In genomic region chr2:18045143-18045780, GRCm38 (mm10) we compare ENCODE assay signal across 8 mouse cellular contexts. TPM values are rescaled to one million over a fixed set of nuclear protein-coding genes. Genes with fewer than 3 reads are reported as not detected.
DNase-seq lines count a peak whose midpoint lies in the region; ATAC-seq and TF ChIP-seq lines count a peak whose summit lies in the region.

No protein-coding gene starts in this region.

- ATAC-seq in heart, embryonic 12.5 days (ENCODE audit: insufficient number of reproducible peaks, low FRiP score), result no peak
- no peak for ATAC-seq in forebrain, postnatal 0 days
- ATAC-seq in liver, embryonic 14.5 days (ENCODE audit: insufficient read depth), result no peak
- ATAC-seq in erythroblast, adult 5-6 weeks (replicated peaks; ENCODE audit: low FRiP score, poor library complexity, severe bottlenecking), result no peak

- H3K27ac ChIP-seq in heart, embryonic 12.5 days (ENCODE audit: poor library complexity, severe bottlenecking), result peak overlapping the region; percentile 99
- H3K27ac ChIP-seq in forebrain, postnatal 0 days (ENCODE audit: low read depth, low read length), result no peak overlapping the region
- H3K27ac ChIP-seq in liver, embryonic 14.5 days, result no peak overlapping the region

- peak overlapping the region; percentile 100 for H3K9ac ChIP-seq in heart, embryonic 12.5 days
- peak overlapping the region; percentile 97 for H3K9ac ChIP-seq in forebrain, postnatal 0 days
- no peak overlapping the region for H3K9ac ChIP-seq in liver, embryonic 14.5 days (replicated peaks)

- intact Hi-C loops in heart, postnatal 36 days (cut with DNase I), result loop anchor here (5.0 kb wide), 2 partner anchors 632 to 722 kb away; partner anchors contain the start of gene Bmi1

- 15% methylated on average over 7 of the region's 7 CpGs for WGBS in heart, embryonic 12.5 days
- WGBS in forebrain, postnatal 0 days, result 4% methylated on average over 7 of the region's 7 CpGs
- 37% methylated on average over 7 of the region's 7 CpGs for WGBS in liver, embryonic 14.5 days (ENCODE audit: insufficient replicate concordance)

- no peaks in the 10 kb centered on the region for H3K36me3 ChIP-seq in heart, embryonic 12.5 days
- H3K36me3 ChIP-seq in forebrain, postnatal 0 days (ENCODE audit: insufficient read depth), result no peaks in the 10 kb centered on the region
- H3K36me3 ChIP-seq in liver, embryonic 14.5 days (replicated peaks; ENCODE audit: control insufficient read depth, insufficient read depth, low read depth), result no peaks in the 10 kb centered on the region

- peaks cover 37% of the 10 kb centered on the region for H3K4me1 ChIP-seq in heart, embryonic 12.5 days (replicated peaks)
- H3K4me1 ChIP-seq in forebrain, postnatal 0 days (ENCODE audit: insufficient read depth), result peaks cover 26% of the 10 kb centered on the region
- H3K4me1 ChIP-seq in liver, embryonic 14.5 days (replicated peaks; ENCODE audit: control insufficient read depth in 2 of 2, insufficient read depth in 2 of 2, low read length in 1 of 2), result peaks cover 0 to 11% of the 10 kb centered on the region in 2 experiments; a peak in 3 of 4 replicates

- no peak for DNase-seq in heart, postnatal 36 days
- DNase-seq in Muller cell, postnatal 12 days (ENCODE audit: inconsistent ontology term), result peak; percentile 65
- no peak for DNase-seq in forebrain, postnatal 0 days
- no peak for DNase-seq in liver, embryonic 14.5 days (ENCODE audit: low read depth in 3 of 3, low spot score in 3 of 3)
- DNase-seq in spleen, postnatal 36 days (ENCODE audit: low spot score in 2 of 2), result no peak
- no peak for DNase-seq in gastrocnemius, adult 18-20 months (ENCODE audit: low spot score)

- no peak for TF ChIP-seq CTCF in forebrain, postnatal 0 days (IDR thresholded peaks at IDR 0.05; ENCODE audit: low read depth)
- no peak for TF ChIP-seq CTCF in liver, embryonic 14.5 days (IDR thresholded peaks at IDR 0.05; ENCODE audit: low read depth)

- H3K4me3 ChIP-seq in heart, embryonic 12.5 days, result peak overlapping the region; percentile 94
- H3K4me3 ChIP-seq in forebrain, postnatal 0 days (ENCODE audit: low read depth, low read length), result peak overlapping the region; percentile 77
- no peak overlapping the region; a peak in 1 of 4 replicates for H3K4me3 ChIP-seq in liver, embryonic 14.5 days (ENCODE audit: insufficient read depth in 1 of 2, low read depth in 2 of 2, low read length in 2 of 2)

- peak overlapping the region; percentile 81 for H3K4me2 ChIP-seq in heart, embryonic 12.5 days
- H3K4me2 ChIP-seq in forebrain, postnatal 0 days (ENCODE audit: low read depth), result peak overlapping the region; percentile 83
- peak overlapping the region; percentile 70 for H3K4me2 ChIP-seq in liver, embryonic 14.5 days (ENCODE audit: low read depth)

- no peak for TF ChIP-seq EP300 in liver, embryonic 14.5 days (IDR thresholded peaks at IDR 0.05; ENCODE audit: low read depth)

- H3K9me3 ChIP-seq in heart, embryonic 12.5 days (replicated peaks), result no peaks in the 10 kb centered on the region
- no peaks in the 10 kb centered on the region for H3K9me3 ChIP-seq in forebrain, postnatal 0 days (ENCODE audit: low read length)
- H3K9me3 ChIP-seq in liver, embryonic 14.5 days (ENCODE audit: control insufficient read depth, low read length), result no peaks in the 10 kb centered on the region

- no peaks in the 10 kb centered on the region for H3K27me3 ChIP-seq in heart, embryonic 12.5 days (replicated peaks)
- H3K27me3 ChIP-seq in forebrain, postnatal 0 days (ENCODE audit: insufficient read depth, low read length), result no peaks in the 10 kb centered on the region
- peaks cover 70% of the 10 kb centered on the region for H3K27me3 ChIP-seq in liver, embryonic 14.5 days (ENCODE audit: control insufficient read depth, insufficient read depth, low read length)

RNA-seq across cellular contexts. Expression of gene Skida1, which starts 3.6 kb away (rescaled TPM):
- 7.7 and 8.8 TPM in 2 replicates for polyA plus RNA-seq in heart, embryonic 12.5 days (2016; fragmentation: Nextera tagmentation; extraction: Ambion mirVana)
- 1 to 10 TPM; 2.8 to 5.1 TPM for total RNA-seq in heart, postnatal 36 days (2021)
- 11.4 and 12.6 TPM in 2 replicates for total RNA-seq in forebrain, postnatal 0 days (2014; rRNA removed)
- 4.3 and 4.9 TPM in 2 replicates for polyA plus RNA-seq in forebrain, postnatal 0 days (2015; fragmentation: Nextera tagmentation; extraction: Ambion mirVana)
- polyA plus RNA-seq in liver, embryonic 14.5 days (2012; rRNA removed), result 0.48 and 0.60 TPM in 2 replicates
- polyA plus RNA-seq in liver, embryonic 14.5 days (2014; fragmentation: Nextera tagmentation; extraction: Ambion mirVana), result 0.27 and 0.43 TPM in 2 replicates
- not detected in 2 replicates for total RNA-seq in erythroblast, adult 5-6 weeks (2015; ENCODE audit: low replicate concordance)
- total RNA-seq in erythroblast, adult 5-6 weeks (2017; ENCODE audit: low replicate concordance), result 0.42 and 0.51 TPM in 2 replicates
- total RNA-seq in gastrocnemius, adult 18-20 months (2021), result under 1 TPM; 0.07 to 0.12 TPM

RNA-seq across cellular contexts. Expression of gene A930004D18Rik, which starts 7.7 kb away (rescaled TPM):
- 14.8 and 18.3 TPM in 2 replicates for polyA plus RNA-seq in heart, embryonic 12.5 days (2016; fragmentation: Nextera tagmentation; extraction: Ambion mirVana)
- 1 to 10 TPM; 4.6 to 6.2 TPM for total RNA-seq in heart, postnatal 36 days (2021)
- 2.6 and 3.5 TPM in 2 replicates for total RNA-seq in forebrain, postnatal 0 days (2014; rRNA removed)
- 10.1 and 11.8 TPM in 2 replicates for polyA plus RNA-seq in forebrain, postnatal 0 days (2015; fragmentation: Nextera tagmentation; extraction: Ambion mirVana)
- 0.32 and 0.48 TPM in 2 replicates for polyA plus RNA-seq in liver, embryonic 14.5 days (2012; rRNA removed)
- polyA plus RNA-seq in liver, embryonic 14.5 days (2014; fragmentation: Nextera tagmentation; extraction: Ambion mirVana), result 0.36 and 0.81 TPM in 2 replicates
- not detected in 2 replicates for total RNA-seq in erythroblast, adult 5-6 weeks (2015; ENCODE audit: low replicate concordance)
- total RNA-seq in erythroblast, adult 5-6 weeks (2017; ENCODE audit: low replicate concordance), result not detected in 2 replicates
- under 1 TPM; 0.34 to 0.64 TPM for total RNA-seq in gastrocnemius, adult 18-20 months (2021)

RNA-seq across cellular contexts. Expression of gene Mllt10, which starts 9.8 kb away (rescaled TPM):
- 36.3 and 37.1 TPM in 2 replicates for polyA plus RNA-seq in heart, embryonic 12.5 days (2016; fragmentation: Nextera tagmentation; extraction: Ambion mirVana)
- total RNA-seq in heart, postnatal 36 days (2021), result 10 to 100 TPM; 32.6 to 34.2 TPM
- total RNA-seq in forebrain, postnatal 0 days (2014; rRNA removed), result 27.3 and 31.3 TPM in 2 replicates
- 15.9 and 27.4 TPM in 2 replicates for polyA plus RNA-seq in forebrain, postnatal 0 days (2015; fragmentation: Nextera tagmentation; extraction: Ambion mirVana)
- polyA plus RNA-seq in liver, embryonic 14.5 days (2012; rRNA removed), result 13.4 and 16.4 TPM in 2 replicates
- polyA plus RNA-seq in liver, embryonic 14.5 days (2014; fragmentation: Nextera tagmentation; extraction: Ambion mirVana), result 14.4 and 19.7 TPM in 2 replicates
- 20.8 and 27.4 TPM in 2 replicates for total RNA-seq in erythroblast, adult 5-6 weeks (2015; ENCODE audit: low replicate concordance)
- 18.1 and 18.3 TPM in 2 replicates for total RNA-seq in erythroblast, adult 5-6 weeks (2017; ENCODE audit: low replicate concordance)
- 10 to 100 TPM; 21.8 to 23.2 TPM for total RNA-seq in gastrocnemius, adult 18-20 months (2021)

RNA-seq across cellular contexts. Expression of gene H2al2a, which starts 48.5 kb away (rescaled TPM):
- not detected in 2 replicates for polyA plus RNA-seq in heart, embryonic 12.5 days (2016; fragmentation: Nextera tagmentation; extraction: Ambion mirVana)
- not detected for total RNA-seq in heart, postnatal 36 days (2021)
- total RNA-seq in forebrain, postnatal 0 days (2014; rRNA removed), result not detected in 2 replicates
- not detected in 2 replicates for polyA plus RNA-seq in forebrain, postnatal 0 days (2015; fragmentation: Nextera tagmentation; extraction: Ambion mirVana)
- polyA plus RNA-seq in liver, embryonic 14.5 days (2012; rRNA removed), result not detected in 2 replicates
- not detected in 2 replicates for polyA plus RNA-seq in liver, embryonic 14.5 days (2014; fragmentation: Nextera tagmentation; extraction: Ambion mirVana)
- not detected in 2 replicates for total RNA-seq in erythroblast, adult 5-6 weeks (2015; ENCODE audit: low replicate concordance)
- total RNA-seq in erythroblast, adult 5-6 weeks (2017; ENCODE audit: low replicate concordance), result not detected in 2 replicates
- total RNA-seq in gastrocnemius, adult 18-20 months (2021), result not detected

Comparison
In these comparisons a context has a peak if more than half of its experiments do, and no peak if none do; other contexts are left out.
1. H3K4me3 ChIP-seq: peak in heart, embryonic 12.5 days (single experiment) and forebrain, postnatal 0 days (single experiment); none in liver, embryonic 14.5 days (0 of 2).
2. Peak in every context shown above with its lines, with median percentiles within 50 percentile points of each other: H3K4me2 ChIP-seq.